Mouse (Mus musculus) adrenal gland, adult 18-20 months (tissue): Measurements from ENCODE around the gene Etv6. TPM values are rescaled to one million over a fixed set of nuclear protein-coding genes. Genes with fewer than 3 reads are reported as not detected.
A peak's percentile ranks its signal among the peaks of the same experiment; 100 is the strongest.

Experiments
- DNase-seq, 2 experiments: peaks; one replicate each; pipeline ENCODE4 v3.0.0; 2021 to 2022; ENCODE audit warnings: low spot score in 2 of 2
- total RNA-seq, 2 experiments: library from RNA; stranded (reverse); gene quantifications; 1 replicate in 1 of 2; 2 replicates in 1 of 2; pipeline ENCODE4 v1.2.3; 2021

The Etv6 gene
- total RNA-seq, 2 experiments from 2014 or later: 32.6 to 55.2 TPM

GRCm38 (mm10) chr6:134109675-134110074 is 74.2 kb downstream of the Etv6 start:
- no peak for DNase-seq

GRCm38 (mm10) chr6:134110206-134110605 is 74.7 kb downstream of the Etv6 start:
- DNase-seq: no peak

- DNase-seq: no peak
These were observed 76.1 kb downstream of the Etv6 start for GRCm38 (mm10) chr6:134111599-134111998.

GRCm38 (mm10) chr6:134112753-134113152 is 77.3 kb downstream of the Etv6 start:
- no peak for DNase-seq

GRCm38 (mm10) chr6:134113168-134113567 is 77.7 kb downstream of the Etv6 start:
- no peak for DNase-seq

GRCm38 (mm10) chr6:134115219-134115968 is 79.9 kb downstream of the Etv6 start:
- DNase-seq: no peak

- peak in 1 of 2 experiments; percentile 27 for DNase-seq
These were observed 82.0 kb downstream of the Etv6 start for GRCm38 (mm10) chr6:134117380-134117938.

GRCm38 (mm10) chr6:134118506-134118905 is 83.0 kb downstream of the Etv6 start:
- DNase-seq: no peak

- DNase-seq: no peak
These were observed 83.6 kb downstream of the Etv6 start for GRCm38 (mm10) chr6:134119136-134119535.

- DNase-seq: no peak
These were observed 84.7 kb downstream of the Etv6 start for GRCm38 (mm10) chr6:134120227-134120626.

GRCm38 (mm10) chr6:134120712-134121111 is 85.2 kb downstream of the Etv6 start:
- no peak for DNase-seq

GRCm38 (mm10) chr6:134122945-134123344 is 87.4 kb downstream of the Etv6 start:
- no peak for DNase-seq

- DNase-seq: no peak
These were observed 88.0 kb downstream of the Etv6 start for GRCm38 (mm10) chr6:134123474-134123873.

- no peak for DNase-seq
These were observed 88.8 kb downstream of the Etv6 start for GRCm38 (mm10) chr6:134124256-134124655.

- no peak for DNase-seq
These were observed 92.5 kb downstream of the Etv6 start for GRCm38 (mm10) chr6:134127996-134128395.

GRCm38 (mm10) chr6:134128594-134128993 is 93.1 kb downstream of the Etv6 start:
- no peak for DNase-seq

GRCm38 (mm10) chr6:134129848-134130247 is 94.3 kb downstream of the Etv6 start:
- DNase-seq: no peak

- DNase-seq: no peak
These were observed 95.3 kb downstream of the Etv6 start for GRCm38 (mm10) chr6:134130816-134131215.

- no peak for DNase-seq
These were observed 96.1 kb downstream of the Etv6 start for GRCm38 (mm10) chr6:134131601-134132000.

- DNase-seq: no peak
These were observed 98.3 kb downstream of the Etv6 start for GRCm38 (mm10) chr6:134133756-134134155.

GRCm38 (mm10) chr6:134134821-134135323 is 99.4 kb downstream of the Etv6 start:
- DNase-seq: no peak

GRCm38 (mm10) chr6:134136315-134136714 is 100.8 kb downstream of the Etv6 start:
- DNase-seq: no peak

GRCm38 (mm10) chr6:134139359-134139758 is 103.9 kb downstream of the Etv6 start:
- no peak for DNase-seq
